8 mouse cellular contexts compared by ENCODE assay signal in the genomic region with DNA sequence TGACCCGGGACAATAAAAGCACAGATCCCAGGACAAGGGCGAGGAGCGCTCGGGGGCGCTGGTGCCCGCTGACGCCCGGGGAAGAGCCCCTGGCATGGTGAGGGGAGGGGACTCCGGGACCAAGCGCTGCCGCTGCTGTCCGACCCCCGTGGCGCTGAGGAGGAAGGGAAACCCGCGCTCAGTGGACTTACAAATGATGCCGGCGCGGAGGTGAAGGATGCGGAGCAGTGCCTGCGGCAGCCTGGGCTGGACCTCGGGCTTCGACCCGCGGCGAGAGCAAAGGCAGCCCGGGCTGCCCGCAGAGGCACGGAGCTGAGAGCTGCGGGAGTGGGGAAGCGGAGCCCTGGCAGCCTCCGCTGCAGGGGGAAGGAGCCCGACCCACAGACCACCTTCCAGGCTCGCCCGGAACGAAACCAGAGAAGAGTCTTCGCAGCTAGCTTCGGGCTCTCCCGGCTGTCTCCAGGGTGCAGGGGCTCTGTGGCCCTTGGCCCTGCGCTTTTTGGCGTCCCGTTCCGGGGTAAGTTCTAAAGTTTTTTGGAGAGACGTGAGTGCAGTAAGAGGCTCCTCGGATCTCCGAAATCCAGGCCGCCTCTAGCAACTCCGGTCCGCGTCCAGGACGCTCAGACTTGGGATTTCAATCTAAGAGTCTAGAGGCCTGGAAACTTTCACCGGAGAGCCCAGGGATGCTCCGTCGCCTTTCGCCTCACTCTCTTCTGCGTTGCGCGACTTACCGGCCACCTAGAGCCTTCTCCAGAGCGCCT. TPM values are rescaled to one million over a fixed set of nuclear protein-coding genes. Genes with fewer than 3 reads are reported as not detected.
A peak's percentile ranks its signal among the peaks of the same experiment; 100 is the strongest.
DNase-seq lines count a peak whose midpoint lies in the region; ATAC-seq and TF ChIP-seq lines count a peak whose summit lies in the region.

No protein-coding gene starts in this region.

- intact Hi-C loops in left cerebral cortex, postnatal 25 days (cut with DNase I): loop anchor here (2.0 to 5.0 kb wide), 2 partner anchors 97 to 506 kb away; no protein-coding TSS in a partner anchor

- no peak for TF ChIP-seq POLR2A in brain, embryonic 14.5 days (IDR thresholded peaks at IDR 0.05; ENCODE audit: borderline replicate concordance, extremely low read depth, insufficient read depth, insufficient read length, poor library complexity, severe bottlenecking)

- H3K4me2 ChIP-seq in neural tube, embryonic 11.5 days (ENCODE audit: low read depth): peak overlapping the region; percentile 98
- peak overlapping the region; percentile 93 for H3K4me2 ChIP-seq in hindbrain, embryonic 16.5 days (ENCODE audit: low read length)
- peak overlapping the region; percentile 70 for H3K4me2 ChIP-seq in liver, embryonic 15.5 days

- H3K36me3 ChIP-seq in neural tube, embryonic 11.5 days (ENCODE audit: control insufficient read depth, insufficient read depth, low read length): peaks cover 14% of the 10 kb centered on the region
- 0 out of 2 replicates have a peak, but pooled peaks cover 3% of the 10 kb centered on the region for H3K36me3 ChIP-seq in hindbrain, embryonic 16.5 days (ENCODE audit: control insufficient read depth, insufficient read depth, low read length)
- H3K36me3 ChIP-seq in liver, embryonic 15.5 days (replicated peaks): no peaks in the 10 kb centered on the region

- under 1% methylated on average over 57 of the region's 60 CpGs for WGBS in neural tube, embryonic 11.5 days
- WGBS in hindbrain, embryonic 16.5 days: under 1% methylated on average over 55 of the region's 60 CpGs
- 1% methylated on average over 60 of the region's 60 CpGs for WGBS in liver, embryonic 15.5 days (ENCODE audit: insufficient replicate concordance)

- H3K4me1 ChIP-seq in neural tube, embryonic 11.5 days (ENCODE audit: control insufficient read depth, insufficient read depth, low read length): peaks cover 10% of the 10 kb centered on the region; the same call in 1 of the 2 replicates
- H3K4me1 ChIP-seq in hindbrain, embryonic 16.5 days (ENCODE audit: control insufficient read depth, insufficient read depth, low read depth, low read length): peaks cover 16% of the 10 kb centered on the region
- H3K4me1 ChIP-seq in liver, embryonic 15.5 days (replicated peaks): peaks cover 8% of the 10 kb centered on the region; the same call in 1 of the 2 replicates

- peak; percentile 74 for DNase-seq in neural tube, embryonic 11.5 days (ENCODE audit: low spot score)
- DNase-seq in neural tube, embryonic 10.5 days (ENCODE audit: extremely low spot score, low spot score): no peak
- DNase-seq in brain, embryonic 14.5 days (ENCODE audit: low read depth): peak; percentile 79
- peak; percentile 33 to 34 for DNase-seq in frontal cortex, postnatal 36 days (ENCODE audit: low spot score in 2 of 2)
- peak; percentile 42 for DNase-seq in right cerebral cortex, postnatal 14 days
- DNase-seq in left cerebral cortex, postnatal 25 days (ENCODE audit: low spot score in 2 of 2): no peak

- peak overlapping the region; percentile 88 for H3K9ac ChIP-seq in neural tube, embryonic 11.5 days (ENCODE audit: low read length)
- H3K9ac ChIP-seq in hindbrain, embryonic 16.5 days (ENCODE audit: low read depth, low read length): peak overlapping the region; percentile 91
- no peak overlapping the region for H3K9ac ChIP-seq in liver, embryonic 15.5 days

- H3K4me3 ChIP-seq in neural tube, embryonic 11.5 days (ENCODE audit: low read depth, low read length): peak overlapping the region; percentile 83
- H3K4me3 ChIP-seq in hindbrain, embryonic 16.5 days (ENCODE audit: low read length): peak overlapping the region; percentile 80
- H3K4me3 ChIP-seq in liver, embryonic 15.5 days (replicated peaks): peak overlapping the region; percentile 56

- H3K27me3 ChIP-seq in neural tube, embryonic 11.5 days (ENCODE audit: control insufficient read depth, insufficient read depth, low read length): no peaks in the 10 kb centered on the region
- no peaks in the 10 kb centered on the region for H3K27me3 ChIP-seq in hindbrain, embryonic 16.5 days (replicated peaks; ENCODE audit: control insufficient read depth, insufficient read depth, low read length)
- H3K27me3 ChIP-seq in liver, embryonic 15.5 days: peaks cover 52% of the 10 kb centered on the region

- no peaks in the 10 kb centered on the region for H3K9me3 ChIP-seq in neural tube, embryonic 11.5 days (ENCODE audit: control insufficient read depth, low read length)
- H3K9me3 ChIP-seq in hindbrain, embryonic 16.5 days (ENCODE audit: control insufficient read depth, low read length): no peaks in the 10 kb centered on the region
- H3K9me3 ChIP-seq in liver, embryonic 15.5 days (replicated peaks): no peaks in the 10 kb centered on the region

- H3K27ac ChIP-seq in neural tube, embryonic 11.5 days (ENCODE audit: low read depth, low read length): peak overlapping the region; percentile 96
- H3K27ac ChIP-seq in hindbrain, embryonic 16.5 days (ENCODE audit: low read depth, low read length): peak overlapping the region; percentile 96
- H3K27ac ChIP-seq in liver, embryonic 15.5 days (replicated peaks): no peak overlapping the region

- peak; percentile 49 for ATAC-seq in neural tube, embryonic 11.5 days (ENCODE audit: insufficient read depth, low FRiP score, low TSS enrichment)
- no peak; the same call in 1 of the 2 replicates for ATAC-seq in hindbrain, embryonic 16.5 days
- ATAC-seq in liver, embryonic 15.5 days (ENCODE audit: insufficient read depth): peak; percentile 18; the same call in 1 of the 2 replicates

- TF ChIP-seq CTCF in brain, embryonic 14.5 days (IDR thresholded peaks at IDR 0.05; ENCODE audit: borderline replicate concordance, extremely low read depth, insufficient read depth, insufficient read length): no peak

RNA-seq across cellular contexts. Expression of a gene that starts 0.5 kb away (rescaled TPM):
- 12.4 and 14.5 TPM in 2 replicates for polyA plus RNA-seq in neural tube, embryonic 11.5 days (2014; fragmentation: Nextera tagmentation; extraction: Ambion mirVana)
- polyA plus RNA-seq in brain, embryonic 14.5 days (2012; rRNA removed): 13.9 and 20.9 TPM in 2 replicates
- 6.8 and 7.2 TPM in 2 replicates for polyA plus RNA-seq in hindbrain, embryonic 16.5 days (2015; fragmentation: Nextera tagmentation; extraction: Ambion mirVana)
- polyA plus RNA-seq in liver, embryonic 15.5 days (2015; fragmentation: Nextera tagmentation; extraction: Ambion mirVana): 0.16 TPM in 2 replicates
- 10 to 100 TPM; 12.8 to 13.3 TPM for total RNA-seq in left cerebral cortex, postnatal 25 days (2021)

Comparison
In these comparisons a context has a peak if more than half of its experiments do, and no peak if none do; other contexts are left out.
1. DNase-seq: peak in neural tube, embryonic 11.5 days (single experiment), brain, embryonic 14.5 days (single experiment), frontal cortex, postnatal 36 days (2 of 2) and right cerebral cortex, postnatal 14 days (single experiment); none in neural tube, embryonic 10.5 days (single experiment) and left cerebral cortex, postnatal 25 days (0 of 2).
2. Peak in every context shown above with its lines, with median percentiles within 50 percentile points of each other: H3K4me2 ChIP-seq and H3K4me3 ChIP-seq.